Comparison of ENCODE assay signal across 16 mouse cellular contexts in the genomic region with DNA sequence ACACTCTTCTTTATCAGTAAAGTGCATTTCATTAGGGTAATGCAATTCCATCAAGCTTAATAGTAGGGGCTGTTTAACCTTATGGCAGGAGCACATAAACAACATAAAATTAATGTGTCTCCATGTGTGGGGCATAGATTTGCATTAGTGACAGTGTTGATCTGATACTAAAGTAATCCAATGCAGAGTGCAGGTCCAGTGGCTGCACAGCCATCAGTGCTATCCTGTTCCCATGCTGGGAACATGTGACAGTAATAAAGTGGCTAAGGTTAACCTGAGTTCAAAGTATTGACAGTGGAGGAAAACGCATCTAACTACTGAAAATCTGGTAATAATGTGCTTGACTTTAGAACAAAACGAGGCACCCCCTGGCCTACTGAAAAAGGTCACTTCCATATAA.
DNase-seq lines count a peak whose midpoint lies in the region; ATAC-seq and TF ChIP-seq lines count a peak whose summit lies in the region.
"Had no signal": no experiment of that assay in that cellular context is flagged by ENCODE, and none has a peak within 500 bp of the region (broad histone marks: within the 10 kb centered on the region; RNA-seq: fewer than 3 reads in every experiment).

No protein-coding gene starts in this region.

- DNase-seq in kidney, postnatal 4 days: no peak
- peak; percentile 35 for DNase-seq in brain, embryonic 14.5 days (ENCODE audit: low read depth)
- DNase-seq in embryonic facial prominence, embryonic 14.5 days (ENCODE audit: low spot score): peak; percentile 0
- DNase-seq in layer of hippocampus, adult 9-11 months: no peak
- no peak for DNase-seq in heart, adult 2 months
- no peak for DNase-seq in frontal cortex, postnatal 10 days (ENCODE audit: low spot score in 2 of 2)
- DNase-seq: adrenal gland, postnatal 25 days; cerebellum, postnatal 14 days; heart, adult 11 months; heart, postnatal 10 days; kidney, adult 18-20 months; lung, postnatal 14 days had no signal

- TF ChIP-seq POLR2A in brain, embryonic 14.5 days (IDR thresholded peaks at IDR 0.05; ENCODE audit: borderline replicate concordance, extremely low read depth, insufficient read depth, insufficient read length, poor library complexity, severe bottlenecking): no peak
- TF ChIP-seq POLR2A in heart, adult 2 months (IDR thresholded peaks at IDR 0.05; ENCODE audit: insufficient read depth, low read depth, low read length): no peak

- intact Hi-C loops in heart, adult 2 months (cut with DNase I): no loop called here

- H3K4me3 ChIP-seq in kidney, embryonic 14.5 days (ENCODE audit: low read length): no peak overlapping the region
- no peak overlapping the region for H3K4me3 ChIP-seq in embryonic facial prominence, embryonic 14.5 days (ENCODE audit: low read depth, low read length)
- H3K4me3 ChIP-seq in limb, embryonic 13.5 days: no peak overlapping the region
- H3K4me3 ChIP-seq in heart, adult 2 months: no peak overlapping the region

- no peak overlapping the region for H3K4me2 ChIP-seq in kidney, embryonic 14.5 days (replicated peaks; ENCODE audit: low read depth, low read length)
- no peak overlapping the region for H3K4me2 ChIP-seq in embryonic facial prominence, embryonic 14.5 days (ENCODE audit: low read depth, low read length)
- no peak overlapping the region for H3K4me2 ChIP-seq in limb, embryonic 13.5 days (replicated peaks)

- WGBS in kidney, embryonic 14.5 days: 9% methylated on average over 2 of the region's 2 CpGs
- 30% methylated on average over 2 of the region's 2 CpGs for WGBS in embryonic facial prominence, embryonic 14.5 days
- 8% methylated on average over 2 of the region's 2 CpGs for WGBS in limb, embryonic 13.5 days
- WGBS in heart, adult 2 months: 46% methylated on average over 2 of the region's 2 CpGs

- H3K9me3 ChIP-seq in kidney, embryonic 14.5 days (ENCODE audit: control insufficient read depth, low read length): no peaks in the 10 kb centered on the region; the same call in 1 of the 2 replicates
- no peaks in the 10 kb centered on the region for H3K9me3 ChIP-seq in embryonic facial prominence, embryonic 14.5 days (ENCODE audit: control insufficient read depth, low read length)
- H3K9me3 ChIP-seq in limb, embryonic 13.5 days: no peaks in the 10 kb centered on the region

- H3K4me1 ChIP-seq in kidney, embryonic 14.5 days (ENCODE audit: control insufficient read depth, insufficient read depth, low read length): no peaks in the 10 kb centered on the region
- H3K4me1 ChIP-seq in embryonic facial prominence, embryonic 14.5 days (ENCODE audit: control insufficient read depth, insufficient read depth, low read length): no peaks in the 10 kb centered on the region
- peaks cover 7% of the 10 kb centered on the region; the same call in 1 of the 2 replicates for H3K4me1 ChIP-seq in limb, embryonic 13.5 days
- H3K4me1 ChIP-seq in heart, adult 2 months (ENCODE audit: control insufficient read depth, insufficient read depth, low read length): no peaks in the 10 kb centered on the region

- H3K9ac ChIP-seq in kidney, embryonic 14.5 days (ENCODE audit: low read depth, low read length): no peak overlapping the region
- no peak overlapping the region for H3K9ac ChIP-seq in embryonic facial prominence, embryonic 14.5 days (ENCODE audit: low read depth, low read length)
- no peak overlapping the region for H3K9ac ChIP-seq in limb, embryonic 13.5 days
- H3K9ac ChIP-seq in heart, adult 2 months (ENCODE audit: low read depth, low read length): no peak overlapping the region
- H3K9ac ChIP-seq: liver, embryonic 14.5 days had no signal

- no peak for TF ChIP-seq CTCF in brain, embryonic 14.5 days (IDR thresholded peaks at IDR 0.05; ENCODE audit: borderline replicate concordance, extremely low read depth, insufficient read depth, insufficient read length)
- no peak for TF ChIP-seq CTCF in heart, adult 2 months (IDR thresholded peaks at IDR 0.05)

- H3K27me3 ChIP-seq in kidney, embryonic 14.5 days (ENCODE audit: control insufficient read depth, insufficient read depth, low read length): no peaks in the 10 kb centered on the region
- H3K27me3 ChIP-seq in embryonic facial prominence, embryonic 14.5 days (replicated peaks; ENCODE audit: control insufficient read depth, insufficient read depth, low read length): no peaks in the 10 kb centered on the region
- no peaks in the 10 kb centered on the region for H3K27me3 ChIP-seq in limb, embryonic 13.5 days
- no peaks in the 10 kb centered on the region for H3K27me3 ChIP-seq in heart, adult 2 months (ENCODE audit: control insufficient read depth, insufficient read depth, low read length)

- no peak overlapping the region for H3K27ac ChIP-seq in kidney, embryonic 14.5 days (ENCODE audit: low read depth, low read length)
- H3K27ac ChIP-seq in embryonic facial prominence, embryonic 14.5 days (replicated peaks; ENCODE audit: low read depth, low read length): no peak overlapping the region
- no peak overlapping the region for H3K27ac ChIP-seq in limb, embryonic 13.5 days
- H3K27ac ChIP-seq in heart, adult 2 months: no peak overlapping the region
- H3K27ac ChIP-seq: liver, embryonic 14.5 days had no signal

- peak; percentile 97 for ATAC-seq in kidney, embryonic 14.5 days (ENCODE audit: low FRiP score, low TSS enrichment)
- ATAC-seq in embryonic facial prominence, embryonic 14.5 days (ENCODE audit: low read depth): peak; percentile 63; the same call in 1 of the 2 replicates
- ATAC-seq in limb, embryonic 13.5 days (ENCODE audit: low FRiP score, low read depth): peak; percentile 67

- H3K36me3 ChIP-seq in kidney, embryonic 14.5 days (ENCODE audit: control insufficient read depth, insufficient read depth, low read length): no peaks in the 10 kb centered on the region
- H3K36me3 ChIP-seq in embryonic facial prominence, embryonic 14.5 days (ENCODE audit: control insufficient read depth, insufficient read depth, low read length): no peaks in the 10 kb centered on the region
- no peaks in the 10 kb centered on the region for H3K36me3 ChIP-seq in limb, embryonic 13.5 days
- H3K36me3 ChIP-seq in heart, adult 2 months (ENCODE audit: control insufficient read depth, insufficient read depth, low read length): no peaks in the 10 kb centered on the region
- H3K36me3 ChIP-seq: G1E had no signal

- no peaks in the 10 kb centered on the region for H3K79me2 ChIP-seq in heart, adult 2 months (replicated peaks; ENCODE audit: control insufficient read depth, insufficient read depth, low read length)

- no peak for TF ChIP-seq EP300 in heart, adult 2 months (IDR thresholded peaks at IDR 0.05; ENCODE audit: insufficient read depth, low read depth, low read length)

Comparison
In these comparisons a context has a peak if more than half of its experiments do, and no peak if none do; other contexts are left out.
1. DNase-seq: peak in brain, embryonic 14.5 days (single experiment) and embryonic facial prominence, embryonic 14.5 days (single experiment); none in kidney, postnatal 4 days (0 of 2), layer of hippocampus, adult 9-11 months (single experiment), heart, adult 2 months (0 of 2) and frontal cortex, postnatal 10 days (0 of 2).
2. Peak in every context shown above with its lines, with median percentiles within 50 percentile points of each other: ATAC-seq.